Mouse (Mus musculus): ENCODE measurements at regions not wholly inside any gene's neighbourhood (a gene's known extent, or its start where the extent isn't known, plus 50 kb on each side); places are given as distances from the start of the nearest gene placed in this dataset.
A peak's percentile ranks its signal among the peaks of the same experiment; 100 is the strongest.
"Not testable (repeated sequence)": the region's sequence is repeated elsewhere in the genome, so short reads cannot be mapped to it uniquely, and the experiment has no call there.

DNA sequence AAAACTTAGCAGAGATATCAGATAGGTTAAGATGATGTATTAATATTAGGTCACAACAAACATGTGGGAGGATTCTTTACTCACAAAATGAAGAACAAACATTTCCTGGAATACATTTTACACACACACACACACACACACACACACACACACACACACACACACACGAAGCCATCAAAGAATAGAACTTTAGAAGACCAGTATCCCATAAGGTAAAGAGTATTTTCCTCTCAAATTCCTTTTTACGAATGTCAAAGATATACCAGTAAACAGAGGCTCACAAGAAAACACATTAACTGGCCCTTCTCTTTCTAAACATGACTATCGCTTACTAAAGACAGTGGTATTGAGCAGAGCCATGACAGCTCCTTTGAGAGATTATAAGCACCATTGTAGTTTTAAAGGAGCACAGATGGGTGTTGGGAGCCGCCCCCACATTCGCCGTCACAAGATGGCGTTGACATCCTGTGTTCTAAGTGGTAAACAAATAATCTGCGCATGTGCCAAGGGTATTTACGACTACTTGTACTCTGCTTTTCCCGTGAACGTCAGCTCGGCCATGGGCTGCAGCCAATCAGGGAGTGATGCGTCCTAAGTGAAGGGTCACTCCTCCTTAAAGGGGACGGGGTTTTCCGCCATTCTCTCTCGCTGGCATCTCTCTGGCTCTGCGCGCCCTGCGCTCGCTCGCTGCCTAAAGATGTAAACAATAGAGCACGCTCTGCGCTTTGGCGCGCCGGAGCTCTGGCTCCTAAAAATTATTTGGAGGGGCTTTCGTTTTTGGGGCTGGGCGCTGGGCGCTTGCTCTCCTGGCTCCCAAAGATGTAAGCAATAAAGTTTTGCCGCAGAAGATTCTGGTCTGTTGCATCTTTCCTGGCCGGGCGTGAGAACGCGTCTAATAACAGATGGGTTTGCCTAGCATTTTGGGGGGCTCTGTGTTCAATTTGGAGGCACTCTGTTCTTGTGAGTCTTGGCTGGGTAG, 160.0 kb downstream of the Csl start:
- H3K4me3 ChIP-seq, result peak overlapping the region; percentile 43
- H3K36me3 ChIP-seq; DNase-seq (ENCODE audit: low spot score); H3K9me3 ChIP-seq (replicated peaks); H3K4me1 ChIP-seq; H3K27me3 ChIP-seq (ENCODE audit: low read depth, poor library complexity, severe bottlenecking): not testable (repeated sequence)
- WGBS, result 57% methylated on average over 27 of the region's 34 CpGs
- peak overlapping the region; percentile 66 for H3K27ac ChIP-seq

DNA sequence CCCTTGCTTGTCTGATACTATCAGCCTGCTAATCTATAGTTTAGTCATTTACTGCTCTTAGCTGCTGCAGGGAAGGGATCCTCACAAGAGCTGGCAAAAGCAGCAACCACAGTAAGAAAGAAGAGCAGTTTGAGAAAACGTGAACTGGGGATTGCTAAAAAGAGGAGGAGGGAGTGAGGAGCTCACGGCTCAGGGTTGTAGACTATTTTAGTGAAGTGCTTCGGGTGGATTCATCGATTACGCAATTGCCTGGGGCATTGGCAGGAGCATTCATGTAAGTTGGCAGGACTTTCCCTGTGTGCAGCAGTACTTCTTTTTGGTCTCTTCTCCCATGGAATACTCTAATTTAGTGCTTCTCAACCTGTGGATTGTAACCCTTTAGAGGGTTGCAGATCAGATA, 157.1 kb downstream of the Csl start:
- Histone ChIP-seq H3K4me3 (no peak overlapping the region), H3K4me1 (no peaks in the 10 kb centered on the region), H3K27me3 (ENCODE audit: low read depth, poor library complexity, severe bottlenecking) (no peaks in the 10 kb centered on the region), H3K9me3 (replicated peaks) (no peaks in the 10 kb centered on the region), H3K36me3 (no peaks in the 10 kb centered on the region), H3K27ac (no peak overlapping the region)
- WGBS, result 89% methylated on average over 5 of the region's 5 CpGs
- no peak for DNase-seq (ENCODE audit: low spot score)

DNA sequence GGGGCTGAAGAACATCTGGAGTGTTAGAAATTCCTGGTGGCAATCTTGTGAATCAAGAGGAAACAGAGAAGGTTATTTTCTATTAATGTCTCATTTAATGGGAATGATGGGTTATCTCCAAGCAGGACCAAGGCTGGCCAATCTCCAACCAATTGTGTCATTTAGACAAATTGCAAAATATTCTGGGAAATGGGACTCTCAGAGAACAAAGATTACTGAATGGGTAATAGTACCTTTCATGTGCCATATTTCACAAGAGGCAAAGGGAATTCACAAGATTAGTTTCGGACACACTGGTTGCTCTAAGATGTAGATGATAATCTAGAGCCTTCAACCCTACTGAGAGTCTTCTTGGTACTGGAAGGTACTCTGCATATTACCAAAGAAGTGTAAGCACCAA, 155.3 kb downstream of the Csl start:
- H3K9me3 ChIP-seq (replicated peaks), result no peaks in the 10 kb centered on the region
- H3K4me3 ChIP-seq, result no peak overlapping the region
- H3K27ac ChIP-seq, result no peak overlapping the region
- H3K4me1 ChIP-seq, result no peaks in the 10 kb centered on the region
- WGBS, result 93% methylated on average over 1 of the region's 1 CpGs
- no peaks in the 10 kb centered on the region for H3K27me3 ChIP-seq (ENCODE audit: low read depth, poor library complexity, severe bottlenecking)
- no peak for DNase-seq (ENCODE audit: low spot score)
- H3K36me3 ChIP-seq, result no peaks in the 10 kb centered on the region

DNA sequence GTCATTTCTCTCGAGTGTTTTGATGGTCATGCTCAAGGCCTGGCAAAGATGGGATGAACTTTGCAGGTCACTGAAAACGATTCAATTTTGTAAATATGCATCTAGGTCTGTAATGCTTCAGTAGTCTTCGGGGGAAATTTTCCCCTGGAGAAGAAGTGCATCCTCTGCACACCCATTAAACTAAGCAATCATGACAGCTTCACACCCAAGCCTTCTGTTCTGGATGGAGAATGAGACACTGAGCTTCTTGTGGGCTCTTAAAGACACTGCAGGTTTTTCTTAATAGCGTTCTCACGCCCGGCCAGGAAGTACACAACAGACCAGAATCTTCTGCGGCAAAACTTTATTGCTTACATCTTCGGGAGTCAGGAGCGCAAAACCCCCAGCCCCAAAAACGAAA, 151.0 kb downstream of the Csl start:
- Histone ChIP-seq H3K4me3 (no peak overlapping the region), H3K4me1 (no peaks in the 10 kb centered on the region), H3K27ac (no peak overlapping the region), H3K9me3 (replicated peaks) (no peaks in the 10 kb centered on the region), H3K36me3 (no peaks in the 10 kb centered on the region), H3K27me3 (ENCODE audit: low read depth, poor library complexity, severe bottlenecking) (no peaks in the 10 kb centered on the region)
- DNase-seq (ENCODE audit: low spot score), result no peak
- 87% methylated on average over 10 of the region's 10 CpGs for WGBS

- H3K36me3 ChIP-seq, result no peaks in the 10 kb centered on the region
- DNase-seq (ENCODE audit: low spot score), result no peak
- H3K27ac ChIP-seq, result no peak overlapping the region
- WGBS, result 97% methylated on average over 3 of the region's 3 CpGs
- H3K4me1 ChIP-seq, result peaks cover 2% of the 10 kb centered on the region
- H3K9me3 ChIP-seq (replicated peaks), result no peaks in the 10 kb centered on the region
- H3K4me3 ChIP-seq, result no peak overlapping the region
- H3K27me3 ChIP-seq (ENCODE audit: low read depth, poor library complexity, severe bottlenecking), result no peaks in the 10 kb centered on the region
These were observed 150.0 kb downstream of the Csl start for GRCm38 (mm10) chr10:99609420-99609819.

DNA sequence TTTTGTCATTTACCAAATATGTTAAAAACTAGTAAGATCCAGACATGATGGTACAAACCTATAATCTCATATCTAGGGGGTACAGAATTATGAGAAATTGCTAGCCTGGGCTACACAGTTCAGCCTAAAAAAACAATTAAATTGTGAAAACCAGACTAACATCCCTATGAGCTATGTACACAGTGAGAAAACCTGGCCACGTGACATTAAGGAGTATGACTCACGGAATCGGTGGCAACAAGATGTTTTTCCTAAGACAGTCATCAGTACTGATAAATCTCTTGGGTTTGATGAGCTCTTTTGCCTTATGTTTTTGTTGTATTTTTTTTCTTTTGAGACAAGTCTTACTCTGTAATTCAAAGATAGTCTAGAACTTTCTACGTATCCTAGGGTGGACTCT, 148.6 kb downstream of the Csl start:
- H3K36me3 ChIP-seq, result no peaks in the 10 kb centered on the region
- no peaks in the 10 kb centered on the region for H3K27me3 ChIP-seq (ENCODE audit: low read depth, poor library complexity, severe bottlenecking)
- no peak overlapping the region for H3K4me3 ChIP-seq
- H3K4me1 ChIP-seq, result peaks cover 14% of the 10 kb centered on the region
- H3K9me3 ChIP-seq (replicated peaks), result no peaks in the 10 kb centered on the region
- WGBS, result 94% methylated on average over 4 of the region's 4 CpGs
- no peak for DNase-seq (ENCODE audit: low spot score)
- no peak overlapping the region for H3K27ac ChIP-seq

- Histone ChIP-seq H3K4me3 (no peak overlapping the region), H3K36me3 (no peaks in the 10 kb centered on the region), H3K27me3 (ENCODE audit: low read depth, poor library complexity, severe bottlenecking) (no peaks in the 10 kb centered on the region), H3K27ac (peak overlapping the region; percentile 59), H3K4me1 (peaks cover 16% of the 10 kb centered on the region), H3K9me3 (replicated peaks) (no peaks in the 10 kb centered on the region)
- DNase-seq (ENCODE audit: low spot score), result no peak
- 18% methylated on average over 7 of the region's 7 CpGs for WGBS
These were observed 144.8 kb downstream of the Csl start for GRCm38 (mm10) chr10:99614392-99615249.

DNA sequence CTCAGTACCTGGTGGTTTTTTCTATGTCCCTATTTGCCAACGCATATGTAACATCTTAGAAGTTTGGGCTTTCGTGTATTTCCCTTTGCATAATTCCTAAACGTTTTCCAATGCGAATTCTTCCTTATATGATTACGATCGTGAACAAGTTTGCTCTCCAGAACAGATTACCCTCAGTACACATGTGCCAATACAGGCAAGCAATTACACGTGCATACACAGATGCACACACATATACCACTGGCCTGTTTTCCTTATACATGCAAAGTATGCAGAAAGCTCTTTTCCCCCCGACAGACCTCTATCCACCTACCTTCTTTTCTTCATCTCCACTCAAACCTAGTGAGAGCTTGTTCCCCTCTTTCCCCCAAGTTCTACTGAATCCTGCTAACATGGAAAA, 144.1 kb downstream of the Csl start:
- DNase-seq (ENCODE audit: low spot score), result no peak
- peaks cover 16% of the 10 kb centered on the region for H3K4me1 ChIP-seq
- no peak overlapping the region for H3K4me3 ChIP-seq
- H3K36me3 ChIP-seq, result no peaks in the 10 kb centered on the region
- WGBS, result 81% methylated on average over 8 of the region's 8 CpGs
- H3K27me3 ChIP-seq (ENCODE audit: low read depth, poor library complexity, severe bottlenecking), result no peaks in the 10 kb centered on the region
- peak overlapping the region; percentile 60; the same call in 1 of the 2 replicates for H3K27ac ChIP-seq
- H3K9me3 ChIP-seq (replicated peaks), result no peaks in the 10 kb centered on the region

DNA sequence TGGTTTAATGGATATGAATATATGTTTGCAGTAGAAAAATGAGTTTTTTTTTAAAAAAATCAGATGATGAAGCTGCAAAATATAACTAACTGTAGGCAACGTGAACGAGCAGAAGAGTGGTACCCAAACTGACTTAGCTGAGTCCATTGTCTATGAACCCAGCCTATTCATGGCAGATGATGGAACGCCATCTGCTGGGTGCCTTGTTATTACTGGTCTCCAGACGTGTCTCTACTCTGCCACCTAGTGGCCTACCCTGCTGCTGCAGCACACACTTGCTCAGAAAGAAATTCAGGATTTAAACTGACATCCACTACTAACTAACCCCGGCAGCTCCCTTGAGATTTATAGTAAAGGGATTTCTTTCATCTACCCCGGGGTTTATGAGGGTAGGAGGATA, 143.7 kb downstream of the Csl start:
- no peak overlapping the region for H3K4me3 ChIP-seq
- peaks cover 16% of the 10 kb centered on the region for H3K4me1 ChIP-seq
- no peaks in the 10 kb centered on the region for H3K9me3 ChIP-seq (replicated peaks)
- H3K27me3 ChIP-seq (ENCODE audit: low read depth, poor library complexity, severe bottlenecking), result no peaks in the 10 kb centered on the region
- peak; percentile 90 for DNase-seq (ENCODE audit: low spot score)
- 12% methylated on average over 6 of the region's 6 CpGs for whole genome bisulfite sequencing
- H3K36me3 ChIP-seq, result no peaks in the 10 kb centered on the region
- H3K27ac ChIP-seq, result 0 out of 2 replicates have a peak overlapping the region, but pooled peaks have one; percentile 60

DNA sequence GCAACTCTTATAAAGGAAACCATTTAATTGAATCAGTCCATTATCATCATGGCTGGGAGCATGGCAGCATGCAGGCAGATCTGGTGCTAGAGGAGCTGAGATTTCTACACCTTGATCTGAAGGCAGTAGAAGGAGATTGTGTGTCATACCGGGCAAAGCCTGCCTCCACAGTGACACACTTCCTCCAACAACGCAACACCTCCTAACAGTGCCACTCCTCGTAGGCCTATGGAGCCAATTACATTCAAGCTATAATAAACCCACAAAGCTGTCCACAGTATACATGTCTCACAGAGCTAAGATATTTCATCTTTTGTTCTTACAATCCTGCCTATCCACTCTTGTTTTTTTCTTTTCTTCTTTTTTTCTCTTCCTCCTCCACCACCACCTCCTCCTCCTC, 141.8 kb downstream of the Csl start:
- Histone ChIP-seq H3K9me3 (replicated peaks) (no peaks in the 10 kb centered on the region), H3K36me3 (no peaks in the 10 kb centered on the region), H3K4me1 (peaks cover 16% of the 10 kb centered on the region), H3K4me3 (no peak overlapping the region), H3K27me3 (ENCODE audit: low read depth, poor library complexity, severe bottlenecking) (no peaks in the 10 kb centered on the region), H3K27ac (no peak overlapping the region)
- no peak for DNase-seq (ENCODE audit: low spot score)
- 84% methylated on average over 3 of the region's 3 CpGs for WGBS

GRCm38 (mm10) chr10:99619421-99620151, 139.9 kb downstream of the Csl start:
- Histone ChIP-seq H3K36me3 (no peaks in the 10 kb centered on the region), H3K4me1 (peaks cover 13% of the 10 kb centered on the region), H3K9me3 (replicated peaks) (no peaks in the 10 kb centered on the region), H3K4me3 (peak overlapping the region; percentile 22), H3K27ac (no peak overlapping the region), H3K27me3 (ENCODE audit: low read depth, poor library complexity, severe bottlenecking) (no peaks in the 10 kb centered on the region)
- DNase-seq (ENCODE audit: low spot score), result peak; percentile 88
- 48% methylated on average over 18 of the region's 18 CpGs for WGBS

- WGBS, result 91% methylated on average over 7 of the region's 7 CpGs
- no peaks in the 10 kb centered on the region for H3K9me3 ChIP-seq (replicated peaks)
- no peaks in the 10 kb centered on the region for H3K27me3 ChIP-seq (ENCODE audit: low read depth, poor library complexity, severe bottlenecking)
- H3K4me3 ChIP-seq, result no peak overlapping the region
- H3K27ac ChIP-seq, result no peak overlapping the region
- DNase-seq (ENCODE audit: low spot score), result no peak
- H3K4me1 ChIP-seq, result peaks cover 4% of the 10 kb centered on the region; the same call in 1 of the 2 replicates
- H3K36me3 ChIP-seq, result no peaks in the 10 kb centered on the region
These were observed 139.0 kb downstream of the Csl start for GRCm38 (mm10) chr10:99620489-99620888.
